Mouse (Mus musculus) MEL (cell line): ENCODE data around the gene Cytl1. TPM values are rescaled to one million over a fixed set of nuclear protein-coding genes. Genes with fewer than 3 reads are reported as not detected.

ENCODE experiments used
- DNase-seq: peaks from one replicate; pipeline ENCODE4 v3.0.0; 2011; ENCODE audit warnings: low read depth, low spot score
- H3K27ac ChIP-seq: 2 replicates; pipeline ENCODE4 v1.5.1; 2012; ENCODE audit warnings: low read depth, mild to moderate bottlenecking, control low read depth, low read length, moderate library complexity; ENCODE audit not compliant: control insufficient read depth
- H3K27me3 ChIP-seq, 2 experiments: fragments of 150-350 bp in 1 of 2; sonication (generic) in 1 of 2; 2 replicates each; pipeline ENCODE4 v1.6.1; 2012; ENCODE audit warnings: low read length in 2 of 2, mild to moderate bottlenecking in 2 of 2, improper control_type of control experiment in 1 of 2, moderate library complexity in 1 of 2; ENCODE audit not compliant: insufficient read depth in 2 of 2, control insufficient read depth in 1 of 2
- H3K36me3 ChIP-seq, 2 experiments: 2 replicates each; pipeline ENCODE4 v1.6.1; 2012 to 2014; ENCODE audit warnings: low read length in 2 of 2, improper control_type of control experiment in 1 of 2, inconsistent platforms in 1 of 2, mild to moderate bottlenecking in 1 of 2; ENCODE audit not compliant: insufficient read depth in 2 of 2, control insufficient read depth in 1 of 2
- H3K4me1 ChIP-seq, 2 experiments: fragments of 150-350 bp in 1 of 2; sonication (generic) in 1 of 2; 2 replicates each; pipeline ENCODE4 v1.6.1; 2012; ENCODE audit warnings: low read length in 2 of 2, improper control_type of control experiment in 1 of 2, mild to moderate bottlenecking in 1 of 2; ENCODE audit not compliant: insufficient read depth in 2 of 2, control insufficient read depth in 1 of 2
- H3K4me3 ChIP-seq, 2 experiments: fragments of 150-350 bp in 1 of 2; sonication (generic) in 1 of 2; 2 replicates each; pipeline ENCODE4 v1.5.1; 2012; ENCODE audit warnings: low read depth in 2 of 2, low read length in 2 of 2, mild to moderate bottlenecking in 2 of 2, moderate library complexity in 2 of 2, control low read depth in 1 of 2, improper control_type of control experiment in 1 of 2; ENCODE audit not compliant: control insufficient read depth in 1 of 2, insufficient read depth in 1 of 2
- H3K79me2 ChIP-seq: 2 replicates; pipeline ENCODE4 v1.6.1; 2012; ENCODE audit warnings: mild to moderate bottlenecking, low read length, moderate library complexity; ENCODE audit not compliant: control insufficient read depth, poor library complexity, insufficient read depth
- H3K9ac ChIP-seq: 2 replicates; pipeline ENCODE4 v1.6.1; 2012; ENCODE audit warnings: low read depth, mild to moderate bottlenecking, control low read depth, low read length, moderate library complexity; ENCODE audit not compliant: control insufficient read depth, poor library complexity, severe bottlenecking
- H3K9me3 ChIP-seq: fragments of 150-350 bp; sonication (generic); replicated peaks from 2 replicates; pipeline ENCODE4 v1.6.1; 2012; ENCODE audit warnings: mild to moderate bottlenecking, low read length, improper control_type of control experiment, moderate library complexity; ENCODE audit not compliant: insufficient read depth
- CHD1 ChIP-seq: IDR thresholded peaks from 2 replicates; pipeline ENCODE4 v1.6.1; 2012; ENCODE audit warnings: low read depth, mild to moderate bottlenecking, inconsistent platforms, low read length, improper control_type of control experiment
- CHD2 ChIP-seq: IDR thresholded peaks from 2 replicates; pipeline ENCODE4 v1.6.1; 2011; ENCODE audit warnings: low read length, improper control_type of control experiment
- E2F4 ChIP-seq: IDR thresholded peaks from 2 replicates; pipeline ENCODE4 v1.6.1; 2011; ENCODE audit warnings: low read depth, low read length, improper control_type of control experiment, borderline replicate concordance
- ETS1 ChIP-seq: IDR thresholded peaks from 2 replicates; pipeline ENCODE4 v1.6.1; 2012; ENCODE audit warnings: low read depth, mild to moderate bottlenecking, inconsistent platforms, low read length, improper control_type of control experiment, moderate library complexity
- GABPA ChIP-seq: IDR thresholded peaks from 2 replicates; pipeline ENCODE4 v1.6.1; 2012; ENCODE audit warnings: low read depth, mild to moderate bottlenecking, inconsistent platforms, low read length, improper control_type of control experiment, moderate library complexity
- HCFC1 ChIP-seq: IDR thresholded peaks from 2 replicates; pipeline ENCODE4 v1.6.1; 2012; ENCODE audit warnings: low read depth, mild to moderate bottlenecking, inconsistent platforms, low read length, improper control_type of control experiment, moderate library complexity
- MAFK ChIP-seq: IDR thresholded peaks from 2 replicates; pipeline ENCODE4 v1.6.1; 2011; ENCODE audit warnings: low read depth, mild to moderate bottlenecking, low read length, improper control_type of control experiment, borderline replicate concordance
- MAX ChIP-seq: IDR thresholded peaks from 2 replicates; pipeline ENCODE4 v1.6.1; 2011; ENCODE audit warnings: low read length, improper control_type of control experiment
- MEF2A ChIP-seq: IDR thresholded peaks from 2 replicates; pipeline ENCODE4 v1.6.1; 2014; ENCODE audit warnings: low read depth, mild to moderate bottlenecking, inconsistent platforms, low read length, improper control_type of control experiment; ENCODE audit not compliant: poor library complexity, insufficient replicate concordance, severe bottlenecking; ENCODE audit errors: extremely low read depth
- MXI1 ChIP-seq: IDR thresholded peaks from 2 replicates; pipeline ENCODE4 v1.6.1; 2011; ENCODE audit warnings: mild to moderate bottlenecking, low read depth, low read length, improper control_type of control experiment
- MYB ChIP-seq: IDR thresholded peaks from 2 replicates; pipeline ENCODE4 v1.6.1; 2011; ENCODE audit warnings: mild to moderate bottlenecking, low read depth, low read length, improper control_type of control experiment
- POLR2A ChIP-seq, 2 experiments: IDR thresholded peaks; 2 replicates each; pipeline ENCODE4 v1.6.1; 2011 to 2012; ENCODE audit warnings: low read length in 2 of 2, mild to moderate bottlenecking in 2 of 2, control low read depth in 1 of 2, improper control_type of control experiment in 1 of 2, low read depth in 1 of 2, moderate library complexity in 1 of 2; ENCODE audit not compliant: control insufficient read depth in 1 of 2, insufficient read depth in 1 of 2, poor library complexity in 1 of 2
- POLR2AphosphoS2 ChIP-seq: IDR thresholded peaks from 2 replicates; pipeline ENCODE4 v1.6.1; 2011; ENCODE audit warnings: low read length, improper control_type of control experiment
- RAD21 ChIP-seq: IDR thresholded peaks from 2 replicates; pipeline ENCODE4 v1.6.1; 2011; ENCODE audit warnings: mild to moderate bottlenecking, low read depth, low read length, improper control_type of control experiment
- RCOR1 ChIP-seq: IDR thresholded peaks from 2 replicates; pipeline ENCODE4 v1.6.1; 2012; ENCODE audit warnings: low read depth, mild to moderate bottlenecking, inconsistent platforms, low read length, improper control_type of control experiment
- SIN3A ChIP-seq: IDR thresholded peaks from 2 replicates; pipeline ENCODE4 v1.6.1; 2012; ENCODE audit warnings: low read length, improper control_type of control experiment, inconsistent platforms
- TAL1 ChIP-seq: IDR thresholded peaks from 2 replicates; pipeline ENCODE4 v1.6.1; 2012; ENCODE audit warnings: mild to moderate bottlenecking, inconsistent platforms, low read length, moderate library complexity, mixed read lengths
- TCF12 ChIP-seq: IDR thresholded peaks from 2 replicates; pipeline ENCODE4 v1.6.1; 2014; ENCODE audit warnings: low read depth, mild to moderate bottlenecking, inconsistent platforms, low read length, improper control_type of control experiment, moderate library complexity
- UBTF ChIP-seq: IDR thresholded peaks from 2 replicates; pipeline ENCODE4 v1.6.1; 2012; ENCODE audit warnings: low read depth, mild to moderate bottlenecking, inconsistent platforms, low read length, improper control_type of control experiment, moderate library complexity, borderline replicate concordance; ENCODE audit not compliant: insufficient read depth
- USF2 ChIP-seq, 2 experiments: IDR thresholded peaks; 2 replicates each; pipeline ENCODE4 v1.6.1; 2011 to 2012; ENCODE audit warnings: improper control_type of control experiment in 2 of 2, low read length in 2 of 2, borderline replicate concordance in 1 of 2, inconsistent platforms in 1 of 2, low read depth in 1 of 2, mild to moderate bottlenecking in 1 of 2; ENCODE audit not compliant: insufficient read depth in 1 of 2
- ZC3H11A ChIP-seq: IDR thresholded peaks from 2 replicates; pipeline ENCODE4 v1.6.1; 2012; ENCODE audit warnings: low read depth, mild to moderate bottlenecking, inconsistent platforms, low read length, improper control_type of control experiment
- ZKSCAN1 ChIP-seq: IDR thresholded peaks from 2 replicates; pipeline ENCODE4 v1.6.1; 2012; ENCODE audit warnings: low read depth, mild to moderate bottlenecking, inconsistent platforms, low read length, improper control_type of control experiment, moderate library complexity
- ZMIZ1 ChIP-seq: IDR thresholded peaks from 2 replicates; pipeline ENCODE4 v1.6.1; 2012; ENCODE audit warnings: low read depth, mild to moderate bottlenecking, inconsistent platforms, low read length, improper control_type of control experiment, moderate library complexity
- polyA plus RNA-seq, 2 experiments: library from polyadenylated mRNA; stranded (reverse) in 1 of 2; unstranded in 1 of 2; fragments of >175 nt in 1 of 2; fragments of >200 nt in 1 of 2; gene quantifications; 2 replicates each; pipeline versions ENCODE4 v1.2.1 to v1.2.4; 2012; ENCODE audit warnings: low replicate concordance in 2 of 2, low read depth in 1 of 2; ENCODE audit not compliant: insufficient read length in 2 of 2, insufficient read depth in 1 of 2, missing spikeins in 1 of 2
- total RNA-seq: library from RNA; depleted of rRNA; stranded (reverse); fragments of 300-350 nt; gene quantifications from 2 replicates; pipeline ENCODE4 v1.2.3, GENCODE M21; 2012

Cytl1 gene
- total and polyA plus RNA-seq, 3 experiments = not detected

DNA sequence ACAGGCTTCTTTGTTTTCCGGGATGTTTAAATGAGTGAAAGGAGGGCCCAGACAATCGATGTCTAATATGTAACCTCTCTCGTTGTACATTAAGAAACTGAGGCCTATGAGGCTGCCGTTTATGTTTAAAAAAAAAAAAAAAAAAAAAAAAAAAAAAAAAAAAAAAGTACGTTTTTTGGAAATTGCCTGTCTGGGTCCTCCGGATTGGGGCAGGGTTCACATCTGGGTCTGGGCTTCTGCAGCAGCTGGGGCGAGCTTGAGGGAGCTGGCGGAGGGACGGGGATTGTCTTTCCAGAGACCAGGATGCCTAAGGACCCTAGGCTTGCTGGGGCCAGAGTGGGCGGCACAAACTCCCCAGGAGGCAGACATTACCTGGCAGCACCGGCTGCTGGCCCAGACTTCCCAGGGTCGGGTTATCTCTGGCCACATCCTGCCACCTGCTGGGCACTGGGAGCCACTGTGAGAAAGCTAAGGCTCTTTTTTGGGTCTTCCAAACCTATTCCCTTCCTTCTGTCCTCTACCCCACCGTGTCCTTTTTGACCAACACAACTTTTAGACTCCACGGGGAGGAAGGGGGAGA is 17.8 kb upstream of the Cytl1 start:
- Histone ChIP-seq H3K4me3 (no peak overlapping the region), H3K27me3 (no peaks in the 10 kb centered on the region), H3K4me1 (no peaks in the 10 kb centered on the region), H3K9ac (no peak overlapping the region), H3K36me3 (no peaks in the 10 kb centered on the region), H3K27ac (no peak overlapping the region), H3K9me3 (no peaks in the 10 kb centered on the region), H3K79me2 (no peaks in the 10 kb centered on the region)
- no peak for DNase-seq
- no peak for TF ChIP-seq RAD21
- TF ChIP-seq POLR2AphosphoS2 = no peak
- TF ChIP-seq CHD1 = no peak
- no peak for TF ChIP-seq HCFC1
- TF ChIP-seq ZC3H11A = no peak
- TF ChIP-seq RCOR1 = no peak

DNA sequence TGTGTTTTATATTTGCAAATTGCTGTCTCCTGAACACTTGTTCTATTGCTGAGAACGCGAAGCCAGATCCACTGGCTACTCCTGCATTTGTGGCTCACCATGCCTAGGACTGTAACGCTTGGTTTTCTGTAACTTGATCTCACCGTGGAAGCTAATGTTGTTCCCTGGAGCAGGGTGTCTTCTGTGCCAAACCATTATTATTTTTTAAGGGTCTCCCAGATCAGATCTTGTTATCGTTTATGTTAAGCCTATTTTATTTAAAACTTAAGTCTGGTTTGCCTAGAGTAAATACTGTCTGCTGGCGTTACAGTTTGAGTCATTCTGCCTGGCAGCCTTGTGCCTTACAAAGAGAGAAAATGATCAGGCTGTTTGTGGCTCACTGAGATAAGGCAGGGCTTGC is 14.6 kb upstream of the Cytl1 start:
- no peaks in the 10 kb centered on the region for H3K9me3 ChIP-seq
- no peak overlapping the region for H3K4me3 ChIP-seq
- H3K27ac ChIP-seq = no peak overlapping the region
- TF ChIP-seq E2F4 = no peak
- no peak for TF ChIP-seq MAFK
- no peak for TF ChIP-seq ZKSCAN1
- no peak for TF ChIP-seq TCF12
- TF ChIP-seq MYB = no peak
- TF ChIP-seq CHD2 = no peak
- TF ChIP-seq MAX = no peak
- no peak for TF ChIP-seq POLR2A (IDR thresholded peaks at IDR 0.05; ENCODE audit: control insufficient read depth in 1 of 2, insufficient read depth in 1 of 2, low read depth in 1 of 2, low read length in 2 of 2, poor library complexity in 1 of 2)
- TF ChIP-seq ETS1 = no peak
- no peak for TF ChIP-seq RCOR1
- no peak for TF ChIP-seq ZMIZ1
- no peak for TF ChIP-seq HCFC1
- TF ChIP-seq GABPA = no peak
- TF ChIP-seq USF2 (IDR thresholded peaks at IDR 0.05; ENCODE audit: borderline replicate concordance in 1 of 2, insufficient read depth in 1 of 2, low read depth in 1 of 2, low read length in 2 of 2) = no peak
- no peak for TF ChIP-seq POLR2AphosphoS2
- no peak for TF ChIP-seq SIN3A
- TF ChIP-seq TAL1 = no peak
- TF ChIP-seq UBTF = no peak
- TF ChIP-seq MEF2A = no peak
- TF ChIP-seq MXI1 = no peak
- TF ChIP-seq, all 39 proteins: peak for 0
- no peak for DNase-seq
- H3K9ac ChIP-seq = no peak overlapping the region
- H3K36me3 ChIP-seq = no peaks in the 10 kb centered on the region
- no peaks in the 10 kb centered on the region for H3K79me2 ChIP-seq
- no peaks in the 10 kb centered on the region for H3K4me1 ChIP-seq
- H3K27me3 ChIP-seq = no peaks in the 10 kb centered on the region
